Mouse (Mus musculus): Measurements from ENCODE around the gene Mfsd14a.
A peak's percentile ranks its signal among the peaks of the same experiment; 100 is the strongest.
"Not testable (repeated sequence)": the region's sequence is repeated elsewhere in the genome, so short reads cannot be mapped to it uniquely, and the experiment has no call there.

The Mfsd14a gene

DNA sequence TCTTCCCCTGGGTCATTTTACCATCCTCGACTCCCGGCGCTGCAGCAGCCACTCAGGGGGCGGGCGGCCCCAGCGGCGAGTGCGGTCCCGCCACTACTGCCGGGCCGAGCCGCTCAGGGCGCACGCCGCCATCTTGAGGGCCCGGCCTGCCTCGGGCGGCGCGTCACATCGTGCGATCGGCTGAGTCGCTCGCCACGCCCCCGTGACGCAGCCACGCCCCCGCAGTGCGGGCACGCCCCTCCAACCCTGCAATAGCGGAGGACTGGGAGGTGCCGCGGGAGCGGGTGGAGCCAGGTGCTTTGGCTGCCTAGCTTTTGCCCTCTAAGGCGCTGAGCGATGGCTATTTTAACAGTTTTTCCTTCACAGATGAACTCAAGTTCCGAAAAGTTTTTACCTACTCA, at the start of gene Mfsd14a:
Gene Mfsd14a (minus strand): TSS at position 215 of the 401 bp plus-strand sequence.
- DNase-seq (ENCODE audit: low spot score in 2 of 2), result peak; percentile 98 to 99

DNA sequence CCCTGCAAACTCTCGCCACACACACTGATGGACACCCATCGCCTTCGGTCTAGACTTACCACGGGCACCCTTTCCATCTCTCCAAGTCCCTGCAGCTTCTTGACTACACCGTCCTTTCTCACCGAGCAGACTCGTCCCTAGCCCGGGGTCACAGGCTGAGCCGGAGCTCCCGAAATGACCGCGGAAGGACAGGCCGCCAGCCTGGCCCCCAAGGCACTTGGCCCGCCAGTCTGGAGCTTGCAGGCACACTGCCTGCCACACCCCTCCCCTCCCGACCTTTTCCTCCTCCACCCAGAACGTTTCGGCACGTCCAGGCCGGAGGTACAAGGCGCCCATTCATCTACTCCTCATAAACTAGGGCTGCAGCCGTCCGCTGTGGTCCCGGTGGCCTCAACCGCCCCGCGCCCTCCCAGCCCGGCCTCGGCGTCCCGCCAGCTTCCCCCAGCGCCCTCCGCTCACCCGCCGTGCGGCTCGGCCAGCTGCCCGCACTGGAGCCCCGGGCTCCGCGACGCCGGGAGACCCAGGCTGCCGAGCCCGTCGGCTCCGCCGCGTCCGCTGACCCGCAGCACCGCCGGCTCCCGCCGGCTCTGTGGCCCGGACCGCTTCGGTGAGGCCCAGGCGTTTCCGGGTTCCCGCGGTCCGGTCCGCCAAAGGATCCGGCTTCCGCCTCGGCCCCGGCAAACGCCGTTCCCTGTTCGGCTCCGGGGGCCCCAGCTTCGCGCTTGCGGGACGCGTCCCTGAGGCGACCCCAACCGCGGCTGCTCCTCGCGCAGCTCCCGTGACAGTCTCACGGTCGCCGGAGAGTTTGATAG, 49.4 kb upstream of the Mfsd14a start:
- peak; percentile 77 to 82 for DNase-seq (ENCODE audit: low spot score in 2 of 2)

GRCm38 (mm10) chr3:116710941-116711340, 48.5 kb upstream of the Mfsd14a start:
- DNase-seq (ENCODE audit: low spot score in 2 of 2), result no peak

GRCm38 (mm10) chr3:116705637-116706204, 43.2 kb upstream of the Mfsd14a start:
- DNase-seq (ENCODE audit: low spot score in 2 of 2), result no peak

GRCm38 (mm10) chr3:116703835-116704234, 41.4 kb upstream of the Mfsd14a start:
- DNase-seq (ENCODE audit: low spot score in 2 of 2), result no peak

DNA sequence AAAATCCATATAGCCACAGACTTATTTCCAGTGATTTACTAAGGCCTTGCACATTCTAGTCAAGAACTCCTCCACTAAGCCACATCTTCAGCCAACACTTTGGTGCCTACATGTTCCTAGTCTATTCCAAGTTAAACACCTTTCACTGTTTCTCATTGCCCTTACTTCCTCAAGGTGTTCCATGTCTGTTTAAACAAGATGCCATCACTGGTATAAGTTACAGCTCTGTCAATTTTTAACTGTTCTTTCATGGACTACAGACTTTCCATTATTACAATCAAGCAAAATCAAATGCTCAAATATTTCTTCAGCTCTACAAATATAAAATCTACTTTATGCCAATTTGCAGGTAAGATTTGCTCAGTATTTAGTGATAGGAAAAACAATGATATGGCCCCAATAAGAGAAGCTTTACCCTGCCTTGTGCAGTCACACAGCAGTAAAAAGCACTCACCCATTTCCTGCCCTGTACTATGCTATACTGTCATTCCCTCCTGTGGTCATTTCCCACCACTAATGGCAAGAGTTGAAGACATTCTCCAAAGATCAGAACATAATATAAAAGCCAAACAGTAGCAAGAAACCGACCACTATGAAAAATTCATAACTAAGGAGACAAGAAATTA, 40.3 kb upstream of the Mfsd14a start:
- DNase-seq (ENCODE audit: low spot score in 2 of 2), result no peak

DNA sequence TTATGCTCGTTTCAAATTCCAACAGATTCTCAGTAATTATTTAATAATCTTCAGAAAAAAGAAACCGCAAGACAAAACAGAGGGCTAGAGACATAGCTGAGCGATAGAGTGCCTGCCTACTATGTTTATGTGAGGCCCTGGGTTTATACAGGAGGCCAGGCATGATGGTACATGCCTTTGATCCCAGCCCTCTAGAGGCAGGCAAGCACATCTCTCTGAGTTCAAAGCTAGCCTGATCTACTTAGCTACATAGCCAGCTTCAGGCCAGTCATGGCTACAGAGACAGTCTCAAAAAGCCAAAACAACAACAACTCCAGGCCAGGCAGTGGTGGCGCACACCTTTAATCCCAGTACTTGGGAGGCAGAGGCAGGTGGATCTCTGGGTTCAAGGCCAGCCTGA, 39.1 kb upstream of the Mfsd14a start:
- no peak for DNase-seq (ENCODE audit: low spot score in 2 of 2)

DNA sequence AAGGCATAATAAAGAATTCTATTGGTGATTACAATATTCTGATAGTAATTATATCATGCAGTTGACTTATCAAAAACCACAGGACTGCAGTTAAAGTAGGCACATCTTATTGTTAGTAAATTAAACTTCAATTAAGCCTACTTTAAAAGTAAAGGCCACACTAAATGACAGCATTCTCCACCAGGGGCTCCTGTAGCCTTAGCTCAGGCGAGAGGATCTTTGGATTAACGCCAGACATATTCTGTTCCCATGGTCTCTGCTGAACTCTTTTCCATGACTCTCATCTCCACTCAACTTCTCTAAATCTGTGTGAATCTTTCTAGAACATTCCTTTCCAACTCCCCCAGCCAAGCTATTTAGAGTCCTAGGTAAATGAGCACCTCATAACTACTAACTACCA, 36.3 kb upstream of the Mfsd14a start:
- DNase-seq (ENCODE audit: low spot score in 2 of 2), result no peak

GRCm38 (mm10) chr3:116695666-116695985, 33.1 kb upstream of the Mfsd14a start:
- no peak for DNase-seq (ENCODE audit: low spot score in 2 of 2)

- no peak for DNase-seq (ENCODE audit: low spot score in 2 of 2)
These were observed 32.6 kb upstream of the Mfsd14a start for GRCm38 (mm10) chr3:116694955-116695665.

DNA sequence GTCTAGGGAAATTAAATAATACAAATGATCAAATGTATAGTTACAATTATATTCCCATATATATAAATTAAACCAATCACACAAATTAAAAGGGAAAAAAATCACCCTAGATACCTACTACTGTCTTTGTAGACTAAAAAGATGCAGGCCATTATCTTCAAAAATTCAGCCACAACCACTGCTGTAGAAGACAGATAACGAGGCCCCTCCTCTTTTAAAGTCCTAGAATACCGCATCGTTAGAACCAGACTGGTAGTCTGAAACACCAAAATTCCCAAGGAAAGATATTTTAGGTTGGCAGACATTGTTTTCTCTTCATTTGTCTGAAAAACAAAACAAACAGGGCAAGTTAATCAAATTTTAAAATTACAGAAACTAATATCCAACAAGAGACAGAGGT, 31.8 kb upstream of the Mfsd14a start:
- DNase-seq (ENCODE audit: low spot score in 2 of 2), result no peak

DNA sequence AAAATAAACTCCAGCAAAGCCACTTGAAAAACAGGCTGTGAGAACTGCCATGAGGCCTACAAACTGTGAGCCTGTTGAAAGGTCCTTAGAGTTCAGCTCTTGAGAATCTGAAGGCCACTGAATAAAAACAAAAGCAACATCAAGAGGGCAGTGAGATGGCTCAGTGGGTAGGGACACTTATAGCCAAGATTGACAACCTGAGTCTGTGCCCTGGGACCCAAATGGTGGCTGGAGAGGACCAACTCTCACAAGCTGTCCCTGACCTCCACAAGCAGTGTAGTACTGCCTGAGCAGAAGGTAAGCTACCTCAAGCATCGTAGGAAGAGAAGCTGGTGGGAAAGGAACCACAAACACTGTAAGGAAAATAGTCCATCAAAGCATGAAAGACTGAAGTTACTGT, 18.7 kb upstream of the Mfsd14a start, which contains the start of gene Gm43191:
Gene Gm43191 (minus strand): TSS at position 101 of the 400 bp plus-strand sequence.
- no peak for DNase-seq (ENCODE audit: low spot score in 2 of 2)

DNA sequence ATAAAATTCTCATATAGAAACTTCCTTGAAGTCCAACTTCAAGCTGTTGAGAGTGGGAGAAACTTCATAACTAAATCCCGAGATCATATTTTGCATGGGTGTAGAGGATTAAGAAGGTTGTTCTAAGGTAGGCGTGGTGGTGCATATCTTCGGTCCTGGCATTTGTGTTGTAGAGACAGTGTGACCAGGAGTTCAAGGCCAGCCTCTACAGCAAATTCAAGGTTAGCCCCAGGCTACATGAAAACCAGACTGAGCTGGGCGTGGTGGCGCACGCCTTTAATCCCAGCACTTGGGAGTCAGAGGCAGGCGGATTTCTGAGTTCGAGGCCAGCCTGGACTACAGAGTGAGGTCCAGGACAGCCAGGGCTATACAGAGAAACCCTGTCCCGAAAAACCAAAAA, 1.8 kb upstream of the Mfsd14a start:
- not testable (repeated sequence) for DNase-seq (ENCODE audit: low spot score in 2 of 2)

DNA sequence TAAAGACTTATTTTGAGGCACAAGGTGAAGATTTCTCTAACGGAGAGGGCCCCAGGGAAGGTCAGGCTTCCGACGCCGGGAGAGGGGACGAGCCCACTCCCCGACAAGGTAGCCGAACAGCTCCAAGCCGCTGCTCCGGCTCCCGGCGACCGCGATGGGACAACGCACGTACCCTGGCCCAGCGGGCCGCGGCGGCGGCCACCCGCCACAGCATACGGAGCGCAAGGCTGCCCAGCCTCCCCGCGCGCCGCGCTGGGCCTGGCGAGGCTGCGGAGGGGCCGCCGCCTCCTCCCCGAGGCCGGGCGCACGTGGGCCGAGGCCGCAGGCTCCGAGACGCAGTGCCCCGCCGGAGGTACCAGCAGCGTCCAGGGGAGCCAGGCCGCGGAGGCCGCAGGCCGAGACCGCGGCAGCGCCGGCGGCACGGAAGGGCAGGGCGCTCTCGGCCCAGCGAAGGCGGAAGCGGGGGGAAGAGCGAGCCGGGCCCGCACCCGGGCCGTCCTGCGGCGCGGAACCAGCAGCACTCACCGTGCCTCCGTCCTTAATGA, 535 bp downstream of the Mfsd14a start:
- DNase-seq (ENCODE audit: low spot score in 2 of 2), result peak in 1 of 2 experiments; percentile 59

DNA sequence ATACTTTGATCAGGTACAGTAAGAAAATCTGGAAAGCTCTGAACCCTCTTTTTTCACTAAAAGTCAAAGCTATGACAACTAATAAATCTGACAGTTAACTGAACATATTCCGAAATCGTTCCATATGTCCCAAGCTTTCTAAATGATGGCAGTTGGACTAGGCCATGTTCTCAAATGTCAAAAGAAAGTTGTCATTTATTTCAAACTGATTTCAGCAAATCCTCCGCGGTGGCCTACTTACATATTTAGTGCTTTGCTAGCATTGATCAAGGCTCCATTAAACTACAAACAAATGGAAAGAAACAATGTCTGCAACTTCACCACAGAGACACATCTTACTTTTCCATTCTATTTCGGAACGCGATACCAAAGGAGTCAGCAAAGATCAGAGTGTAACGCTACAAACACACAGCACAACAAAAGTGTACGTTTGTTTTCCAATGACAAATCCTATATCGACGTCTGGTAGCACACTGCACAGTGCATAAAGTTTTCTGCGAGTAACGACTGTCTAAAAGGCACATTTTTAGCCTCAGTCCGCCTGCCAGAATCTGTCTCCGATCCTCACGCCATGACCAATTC, 1.1 kb downstream of the Mfsd14a start:
- no peak for DNase-seq (ENCODE audit: low spot score in 2 of 2)

DNA sequence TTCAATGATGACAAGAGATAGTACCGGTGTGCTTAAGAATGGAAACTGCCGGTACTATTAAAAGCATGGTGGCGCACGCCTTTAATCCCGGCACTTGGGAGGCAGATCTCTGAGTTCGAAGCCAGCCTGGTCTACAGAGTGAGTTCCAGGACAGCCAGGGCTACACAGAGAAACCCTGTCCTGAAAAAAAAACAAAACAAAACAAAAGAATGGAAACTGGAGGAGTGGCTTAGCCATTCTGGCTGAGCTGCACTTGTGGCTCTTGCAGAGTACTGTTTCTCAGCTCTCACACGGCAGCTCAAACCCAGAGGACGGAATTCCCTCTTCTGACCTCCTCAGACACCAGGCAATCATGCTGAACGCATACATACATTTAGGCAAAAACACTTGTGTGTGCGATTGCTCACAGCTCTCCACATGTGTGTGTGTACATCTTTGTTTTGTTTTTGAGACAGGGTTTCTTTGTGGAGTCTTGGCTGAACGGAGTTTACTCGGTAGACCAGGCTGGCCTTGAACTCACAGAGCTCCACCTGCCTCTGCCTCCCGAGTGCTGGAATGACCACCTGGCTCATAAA, 2.5 kb downstream of the Mfsd14a start:
- DNase-seq (ENCODE audit: low spot score in 2 of 2), result no peak

- no peak for DNase-seq (ENCODE audit: low spot score in 2 of 2)
These were observed 3.4 kb downstream of the Mfsd14a start for GRCm38 (mm10) chr3:116658928-116659565.

DNA sequence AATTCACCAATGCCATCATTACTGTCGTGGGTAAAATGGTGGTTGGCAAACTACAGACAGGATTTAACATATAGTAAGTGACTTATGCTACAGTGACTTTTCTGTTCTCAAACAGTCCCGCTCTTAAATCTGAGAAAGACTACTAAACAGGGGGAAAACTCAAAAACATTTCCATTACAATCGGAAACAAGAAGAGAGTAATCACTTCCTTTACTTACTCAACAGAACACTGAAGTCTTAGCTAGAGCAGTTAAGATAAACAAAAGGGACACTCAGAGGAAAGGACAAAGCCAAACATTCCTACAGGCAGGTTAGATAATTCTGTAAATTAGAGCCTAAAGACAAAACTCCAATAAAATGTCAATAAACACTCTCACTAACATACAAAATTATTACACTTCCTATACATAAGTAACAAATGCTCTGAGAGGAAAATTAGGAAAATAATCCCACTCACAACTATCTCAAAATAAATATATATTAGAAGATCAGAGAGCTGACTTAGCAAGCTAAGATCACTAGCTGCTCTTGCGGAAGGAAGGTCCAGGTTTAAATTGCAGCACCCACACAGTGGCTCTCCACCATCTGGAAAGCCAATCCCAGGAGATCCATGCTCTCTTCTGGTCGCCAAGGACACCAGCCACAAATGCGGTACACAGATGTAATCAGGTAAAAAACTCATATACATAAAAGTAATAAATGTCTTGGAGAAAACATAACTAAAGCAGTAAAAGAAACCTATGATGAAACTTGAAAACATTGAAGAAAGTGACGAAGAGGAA, 6.1 kb downstream of the Mfsd14a start:
- no peak for DNase-seq (ENCODE audit: low spot score in 2 of 2)

DNA sequence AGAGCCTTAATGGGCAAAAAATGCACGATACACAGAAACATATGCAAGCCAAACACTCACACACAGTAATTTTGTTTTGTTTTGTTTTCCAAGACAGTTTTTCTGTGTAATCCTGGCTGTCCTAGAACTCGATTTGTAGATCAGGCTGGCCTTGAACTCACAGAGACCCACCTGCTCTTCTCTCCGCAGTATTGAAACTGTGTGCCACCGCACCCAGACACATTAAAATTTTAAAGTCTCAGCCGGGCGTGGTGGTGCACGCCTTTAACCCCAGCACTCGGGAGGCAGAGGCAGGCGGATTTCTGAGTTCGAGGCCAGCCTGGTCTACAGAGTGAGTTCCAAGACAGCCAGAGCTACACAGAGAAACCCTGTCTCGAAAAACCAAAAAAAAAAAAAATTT, 8.4 kb downstream of the Mfsd14a start:
- DNase-seq (ENCODE audit: low spot score in 2 of 2), result not testable (repeated sequence)

Data from urinary bladder, postnatal 4 days (tissue).